Mouse (Mus musculus): ENCODE results near the gene Pard3b. TPM values are rescaled to one million over a fixed set of nuclear protein-coding genes. Genes with fewer than 3 reads are reported as not detected.

Gene Pard3b
- total RNA-seq, 1 experiment from 2014 or later: 1.6 TPM

DNA sequence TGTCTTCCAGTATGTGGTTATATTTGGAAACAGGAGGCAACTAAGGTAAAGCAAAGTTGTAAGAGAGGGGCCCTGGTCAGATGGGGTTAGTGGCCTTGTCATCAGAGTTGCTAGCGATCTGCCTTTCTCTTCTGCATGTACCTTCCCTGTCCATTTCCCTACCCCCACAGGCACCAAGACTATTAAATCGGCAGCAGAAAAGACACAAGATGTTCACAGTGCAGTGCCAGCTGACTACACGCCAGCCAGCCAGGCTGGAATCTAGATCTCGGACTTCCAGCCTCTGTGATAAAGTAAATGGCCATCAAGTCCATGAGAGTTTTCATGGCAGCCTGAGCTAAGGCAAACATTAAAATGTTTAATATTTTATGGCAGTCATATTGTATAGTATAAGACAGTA, 257.4 kb downstream of the Pard3b start:
- no peak for ATAC-seq (ENCODE audit: extremely low read depth, insufficient number of reproducible peaks, low FRiP score, poor library complexity, severe bottlenecking)

- no peak for ATAC-seq (ENCODE audit: extremely low read depth, insufficient number of reproducible peaks, low FRiP score, poor library complexity, severe bottlenecking)
These were observed 264.8 kb downstream of the Pard3b start for GRCm38 (mm10) chr1:61903271-61904007.

GRCm38 (mm10) chr1:61904036-61904435, 265.4 kb downstream of the Pard3b start:
- no peak for ATAC-seq (ENCODE audit: extremely low read depth, insufficient number of reproducible peaks, low FRiP score, poor library complexity, severe bottlenecking)

- ATAC-seq (ENCODE audit: extremely low read depth, insufficient number of reproducible peaks, low FRiP score, poor library complexity, severe bottlenecking): no peak
These were observed 274.3 kb downstream of the Pard3b start for GRCm38 (mm10) chr1:61912931-61913330.

- ATAC-seq (ENCODE audit: extremely low read depth, insufficient number of reproducible peaks, low FRiP score, poor library complexity, severe bottlenecking): no peak
These were observed 286.3 kb downstream of the Pard3b start for GRCm38 (mm10) chr1:61924958-61925357.

- ATAC-seq (ENCODE audit: extremely low read depth, insufficient number of reproducible peaks, low FRiP score, poor library complexity, severe bottlenecking): no peak
These were observed 286.9 kb downstream of the Pard3b start for GRCm38 (mm10) chr1:61925541-61925940.

- ATAC-seq (ENCODE audit: extremely low read depth, insufficient number of reproducible peaks, low FRiP score, poor library complexity, severe bottlenecking): peak; percentile 72; the same call in 1 of the 2 replicates
These were observed 289.6 kb downstream of the Pard3b start for GRCm38 (mm10) chr1:61928131-61928761.

DNA sequence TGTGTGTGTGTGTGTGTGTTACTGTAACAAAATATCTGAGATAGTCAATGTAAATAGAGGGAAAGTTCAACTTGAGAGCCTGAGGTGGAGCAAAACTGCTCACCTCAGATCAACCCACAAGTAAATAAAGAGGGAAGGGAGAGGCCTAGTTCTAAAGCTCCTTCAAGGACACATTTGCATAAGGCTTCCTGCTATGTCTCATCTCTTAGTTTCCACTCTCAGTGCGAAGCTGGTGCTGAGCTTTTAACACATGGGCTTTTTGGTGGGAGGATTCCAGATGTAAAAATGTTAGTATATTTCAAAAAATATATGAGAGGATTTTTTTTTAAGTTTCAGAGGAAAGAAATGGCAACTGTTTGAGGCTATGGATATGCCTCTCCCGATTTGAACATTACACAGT, 294.9 kb downstream of the Pard3b start:
- ATAC-seq (ENCODE audit: extremely low read depth, insufficient number of reproducible peaks, low FRiP score, poor library complexity, severe bottlenecking): peak; percentile 48; the same call in 1 of the 2 replicates

DNA sequence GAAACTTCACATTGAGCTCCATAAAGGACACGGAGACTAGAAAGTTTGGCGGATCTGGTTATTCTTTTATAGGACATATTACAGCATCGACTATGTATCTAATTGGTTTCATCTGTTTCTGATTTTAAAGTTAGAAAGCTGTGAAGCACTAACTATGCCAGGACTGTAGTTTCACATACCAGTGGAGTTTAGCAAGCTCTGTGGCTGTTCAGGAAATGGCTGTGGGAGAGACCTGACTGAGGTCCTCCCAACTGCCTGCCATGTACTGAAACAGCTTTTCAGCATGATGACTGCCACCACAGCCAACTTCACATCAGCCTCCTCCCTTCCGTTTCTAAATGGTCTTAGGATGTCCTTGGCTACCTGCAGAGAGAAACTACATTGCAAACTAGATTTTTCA, 296.1 kb downstream of the Pard3b start:
- ATAC-seq (ENCODE audit: extremely low read depth, insufficient number of reproducible peaks, low FRiP score, poor library complexity, severe bottlenecking): no peak

- ATAC-seq (ENCODE audit: extremely low read depth, insufficient number of reproducible peaks, low FRiP score, poor library complexity, severe bottlenecking): no peak
These were observed 301.3 kb downstream of the Pard3b start for GRCm38 (mm10) chr1:61939882-61940281.

- ATAC-seq (ENCODE audit: extremely low read depth, insufficient number of reproducible peaks, low FRiP score, poor library complexity, severe bottlenecking): no peak
These were observed 322.9 kb downstream of the Pard3b start for GRCm38 (mm10) chr1:61961533-61961932.

DNA sequence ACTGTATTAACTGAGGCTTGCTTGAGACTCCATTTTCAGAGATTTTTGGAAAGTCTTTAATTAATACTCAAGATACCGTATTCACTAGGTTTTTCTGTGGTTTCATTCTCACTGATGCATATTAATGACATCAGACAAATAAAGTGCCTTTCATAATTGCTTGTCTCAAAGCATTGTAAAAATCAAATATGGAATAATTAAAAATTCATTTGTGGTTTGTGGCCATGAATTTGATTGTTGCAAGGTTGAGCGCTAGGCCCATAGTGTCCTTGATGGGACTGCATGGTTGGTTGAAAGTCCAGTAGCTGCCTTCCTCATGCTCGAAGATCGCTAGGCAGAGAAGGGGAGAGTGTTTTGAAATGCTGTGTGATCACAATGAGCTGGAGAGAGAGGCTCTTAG, 323.9 kb downstream of the Pard3b start:
- ATAC-seq (ENCODE audit: extremely low read depth, insufficient number of reproducible peaks, low FRiP score, poor library complexity, severe bottlenecking): no peak

DNA sequence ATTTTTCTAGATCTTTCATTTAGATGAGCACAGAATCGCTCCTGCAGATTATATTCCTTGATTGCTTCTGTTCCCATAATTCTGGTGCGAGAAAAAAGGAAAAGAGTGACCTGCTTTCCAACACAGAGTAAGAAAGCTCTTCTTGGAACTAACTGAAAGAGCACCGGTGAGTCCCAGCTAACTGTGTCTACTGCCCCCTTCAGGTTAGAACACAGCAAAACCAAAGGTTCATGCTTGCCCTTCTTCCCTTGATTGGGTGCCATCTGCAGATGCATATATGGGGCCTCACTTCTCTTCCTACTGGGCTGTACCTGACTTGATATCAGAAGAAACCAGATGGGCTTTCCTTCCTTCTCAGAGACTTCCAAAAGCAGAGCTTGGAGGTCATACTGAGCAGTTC, 328.5 kb downstream of the Pard3b start:
- peak; percentile 76; the same call in 1 of the 2 replicates for ATAC-seq (ENCODE audit: extremely low read depth, insufficient number of reproducible peaks, low FRiP score, poor library complexity, severe bottlenecking)

GRCm38 (mm10) chr1:61967807-61968206, 329.2 kb downstream of the Pard3b start:
- ATAC-seq (ENCODE audit: extremely low read depth, insufficient number of reproducible peaks, low FRiP score, poor library complexity, severe bottlenecking): no peak

DNA sequence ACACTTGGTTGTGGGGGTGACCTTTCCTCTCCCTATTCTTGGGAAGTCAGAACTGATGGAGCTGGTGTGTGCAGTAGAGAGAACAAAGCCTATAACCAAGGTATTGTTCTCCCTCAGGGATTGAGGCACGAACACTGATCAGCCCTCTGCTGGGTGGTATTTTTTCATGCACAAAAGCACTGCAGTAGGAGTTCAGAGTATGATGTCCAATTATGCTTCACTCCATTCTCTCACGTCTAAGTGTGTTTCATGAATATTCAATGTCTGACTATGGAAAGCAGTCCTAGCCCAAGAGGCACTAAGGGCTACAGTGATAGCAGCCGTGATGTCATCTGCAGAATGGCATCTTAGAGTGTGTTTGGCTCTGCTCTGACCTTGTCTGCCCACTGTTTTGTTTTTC, 359.1 kb downstream of the Pard3b start:
- ATAC-seq (ENCODE audit: extremely low read depth, insufficient number of reproducible peaks, low FRiP score, poor library complexity, severe bottlenecking): no peak

- no peak for ATAC-seq (ENCODE audit: extremely low read depth, insufficient number of reproducible peaks, low FRiP score, poor library complexity, severe bottlenecking)
These were observed 370.2 kb downstream of the Pard3b start for GRCm38 (mm10) chr1:62008811-62009210.

- ATAC-seq (ENCODE audit: extremely low read depth, insufficient number of reproducible peaks, low FRiP score, poor library complexity, severe bottlenecking): no peak
These were observed 373.1 kb downstream of the Pard3b start for GRCm38 (mm10) chr1:62011712-62012111.

DNA sequence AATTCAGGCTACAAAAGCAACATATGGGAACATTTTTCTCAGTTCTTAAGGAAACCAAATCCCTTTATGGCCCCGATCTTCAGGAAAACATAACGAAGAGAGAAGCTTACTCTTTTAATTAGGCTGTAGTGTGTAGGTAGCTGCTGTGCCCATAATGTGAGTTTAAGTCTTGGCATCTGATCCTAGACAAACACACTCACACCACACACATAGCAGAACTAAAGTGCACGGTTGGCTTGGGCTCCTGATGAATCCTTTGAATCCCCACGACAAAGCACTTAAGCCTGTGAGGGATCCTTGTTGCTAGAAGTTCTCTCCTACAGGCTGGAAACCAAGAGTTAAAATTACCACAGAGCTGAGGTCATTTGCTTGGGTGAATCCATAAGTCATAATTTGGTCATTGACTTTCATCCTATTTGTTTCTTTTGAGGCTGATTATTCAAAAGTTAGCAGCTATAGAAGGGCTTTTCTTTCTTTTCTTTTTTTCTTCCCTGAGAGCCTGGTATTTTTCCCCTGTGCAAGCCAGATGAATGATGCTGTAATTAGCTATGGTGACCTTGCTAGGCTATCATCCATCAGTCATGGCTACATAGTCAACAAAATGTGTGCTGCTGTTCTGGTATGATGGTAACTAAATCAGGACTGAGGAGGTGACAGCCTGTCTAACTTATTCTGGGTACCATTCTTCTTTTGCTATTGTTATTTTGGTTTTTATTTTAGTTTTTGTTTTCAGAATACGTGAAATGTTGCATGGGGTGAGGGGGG, 378.1 kb downstream of the Pard3b start:
- no peak for ATAC-seq (ENCODE audit: extremely low read depth, insufficient number of reproducible peaks, low FRiP score, poor library complexity, severe bottlenecking)

GRCm38 (mm10) chr1:62018276-62018675, 379.7 kb downstream of the Pard3b start:
- no peak for ATAC-seq (ENCODE audit: extremely low read depth, insufficient number of reproducible peaks, low FRiP score, poor library complexity, severe bottlenecking)

DNA sequence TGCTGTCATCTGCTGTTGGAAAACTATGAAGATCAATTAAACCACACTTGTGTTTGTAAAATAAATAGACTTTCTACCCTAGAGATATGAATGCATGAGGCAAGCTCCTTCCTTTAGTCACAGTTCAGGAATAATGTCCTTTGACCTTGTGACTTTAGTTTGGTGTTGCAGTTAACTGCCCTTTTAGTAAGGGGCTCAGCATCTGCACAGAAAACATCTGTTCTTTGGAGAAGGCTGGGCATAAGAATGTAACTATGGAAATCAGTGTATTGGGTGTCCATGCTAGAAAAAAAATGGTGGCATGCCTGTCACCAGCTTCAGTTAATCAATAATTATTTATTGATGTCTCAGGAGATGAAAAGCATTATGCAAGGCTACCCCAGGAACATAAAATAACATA, 381.1 kb downstream of the Pard3b start:
- no peak for ATAC-seq (ENCODE audit: extremely low read depth, insufficient number of reproducible peaks, low FRiP score, poor library complexity, severe bottlenecking)

Measured in neutrophil, adult 5-6 weeks (primary cell).